Mouse (Mus musculus) myocyte (in vitro differentiated cells): Measurements from ENCODE around the gene Ifnar2.

Source experiments
- MAX ChIP-seq: IDR thresholded peaks from one replicate; pipeline ENCODE4 v1.6.1; 2011; ENCODE audit warnings: low read depth, mild to moderate bottlenecking, control low read depth
- MYOG ChIP-seq, 3 experiments: IDR thresholded peaks; one replicate each; pipeline ENCODE4 v1.6.1; 2011; ENCODE audit warnings: control low read depth in 2 of 3, low read depth in 2 of 3, mild to moderate bottlenecking in 2 of 3; ENCODE audit not compliant: insufficient read length in 2 of 3, control insufficient read depth in 1 of 3, insufficient read depth in 1 of 3
- POLR2A ChIP-seq: IDR thresholded peaks from one replicate; pipeline ENCODE4 v1.6.1; 2011; ENCODE audit warnings: low read depth, mild to moderate bottlenecking, control low read depth, moderate library complexity; ENCODE audit not compliant: insufficient read length
- POLR2AphosphoS2 ChIP-seq: IDR thresholded peaks from one replicate; pipeline ENCODE4 v1.6.1; 2011; ENCODE audit warnings: low read depth, control low read depth; ENCODE audit not compliant: insufficient read length
- TCF12 ChIP-seq: IDR thresholded peaks from one replicate; pipeline ENCODE4 v1.6.1; 2011; ENCODE audit warnings: mild to moderate bottlenecking, control low read depth; ENCODE audit not compliant: poor library complexity, insufficient read depth, severe bottlenecking
- USF1 ChIP-seq: IDR thresholded peaks from one replicate; pipeline ENCODE4 v1.6.1; 2011; ENCODE audit warnings: low read depth, mild to moderate bottlenecking, control low read depth, moderate library complexity

- TF ChIP-seq POLR2A (no peak), POLR2AphosphoS2 (no peak), USF1 (no peak), MYOG (IDR thresholded peaks at IDR 0.05; ENCODE audit: control insufficient read depth in 1 of 3, insufficient read depth in 1 of 3, insufficient read length in 2 of 3, low read depth in 2 of 3) (no peak), MAX (no peak), TCF12 (no peak)
Observed at GRCm38 (mm10) chr16:91390100-91390499, 17.5 kb downstream of the Ifnar2 start.
